Mouse (Mus musculus): ENCODE data around the gene Taar7a.

Gene Taar7a

GRCm38 (mm10) chr10:23993381-23993780 lies at the start of gene Taar7a:
Gene Taar7a (minus strand): TSS chr10:23993481.
- no peak for DNase-seq (ENCODE audit: low spot score in 2 of 2)

GRCm38 (mm10) chr10:24040120-24040869 lies 47.0 kb upstream of the Taar7a start:
- DNase-seq (ENCODE audit: low spot score in 2 of 2) = no peak

GRCm38 (mm10) chr10:24037314-24037713 lies 44.0 kb upstream of the Taar7a start, which contains the start of gene Taar7e:
Gene Taar7e (plus strand): TSS chr10:24037614.
- DNase-seq (ENCODE audit: low spot score in 2 of 2) = no peak

GRCm38 (mm10) chr10:24031347-24031746 lies 38.1 kb upstream of the Taar7a start:
- DNase-seq (ENCODE audit: low spot score in 2 of 2) = no peak

GRCm38 (mm10) chr10:24026922-24027321 lies 33.6 kb upstream of the Taar7a start, which contains the start of gene Taar7d:
Gene Taar7d (plus strand): TSS chr10:24027222.
- DNase-seq (ENCODE audit: low spot score in 2 of 2) = no peak

GRCm38 (mm10) chr10:24008143-24008542 lies 14.9 kb upstream of the Taar7a start:
- DNase-seq (ENCODE audit: low spot score in 2 of 2) = no peak

- no peak for DNase-seq (ENCODE audit: low spot score in 2 of 2)
These were observed 13.8 kb upstream of the Taar7a start for GRCm38 (mm10) chr10:24007034-24007433.

- no peak for DNase-seq (ENCODE audit: low spot score in 2 of 2)
These were observed 13.2 kb upstream of the Taar7a start for GRCm38 (mm10) chr10:24006442-24006841.

GRCm38 (mm10) chr10:23999639-24000038 lies 6.4 kb upstream of the Taar7a start, which contains the start of gene Taar7b:
Gene Taar7b (plus strand): TSS chr10:23999939.
- no peak for DNase-seq (ENCODE audit: low spot score in 2 of 2)

GRCm38 (mm10) chr10:23986419-23986818 lies 6.9 kb downstream of the Taar7a start:
- no peak for DNase-seq (ENCODE audit: low spot score in 2 of 2)

- no peak for DNase-seq (ENCODE audit: low spot score in 2 of 2)
These were observed 7.7 kb downstream of the Taar7a start, which contains the start of gene Taar6 for GRCm38 (mm10) chr10:23985546-23985945. Gene Taar6 (minus strand): TSS chr10:23985646.

GRCm38 (mm10) chr10:23978901-23979705 lies 14.2 kb downstream of the Taar7a start:
- peak in 1 of 2 experiments; percentile 54 for DNase-seq (ENCODE audit: low spot score in 2 of 2)

GRCm38 (mm10) chr10:23977958-23978357 lies 15.3 kb downstream of the Taar7a start:
- DNase-seq (ENCODE audit: low spot score in 2 of 2) = no peak

GRCm38 (mm10) chr10:23971256-23971655 lies 22.0 kb downstream of the Taar7a start:
- no peak for DNase-seq (ENCODE audit: low spot score in 2 of 2)

- no peak for DNase-seq (ENCODE audit: low spot score in 2 of 2)
These were observed 22.6 kb downstream of the Taar7a start, which contains the start of gene Taar5 for GRCm38 (mm10) chr10:23970656-23971165. Gene Taar5 (plus strand): TSS chr10:23970706.

GRCm38 (mm10) chr10:23964921-23965610 lies 28.2 kb downstream of the Taar7a start:
- DNase-seq (ENCODE audit: low spot score in 2 of 2) = no peak

- DNase-seq (ENCODE audit: low spot score in 2 of 2) = no peak
These were observed 29.8 kb downstream of the Taar7a start for GRCm38 (mm10) chr10:23963444-23963843.

GRCm38 (mm10) chr10:23960444-23960915 lies 32.8 kb downstream of the Taar7a start, which contains the start of gene Taar4:
Gene Taar4 (plus strand): TSS chr10:23960494.
- DNase-seq (ENCODE audit: low spot score in 2 of 2) = no peak

- no peak for DNase-seq (ENCODE audit: low spot score in 2 of 2)
These were observed 34.2 kb downstream of the Taar7a start for GRCm38 (mm10) chr10:23959071-23959470.

GRCm38 (mm10) chr10:23951714-23952113 lies 41.6 kb downstream of the Taar7a start:
- DNase-seq (ENCODE audit: low spot score in 2 of 2) = no peak

GRCm38 (mm10) chr10:23949508-23950005 lies 43.7 kb downstream of the Taar7a start, which contains the start of gene Taar3:
Gene Taar3 (plus strand): TSS chr10:23949558.
- no peak for DNase-seq (ENCODE audit: low spot score in 2 of 2)
